Mouse (Mus musculus): ENCODE data around the gene Traf3ip1.

The Traf3ip1 gene

GRCm38 (mm10) chr1:91533961-91534723, 39.7 kb downstream of the Traf3ip1 start:
- no peak for DNase-seq (ENCODE audit: low spot score in 2 of 2)

- DNase-seq (ENCODE audit: low spot score in 2 of 2), result no peak
Measured at GRCm38 (mm10) chr1:91537786-91538569, 43.5 kb downstream of the Traf3ip1 start.

GRCm38 (mm10) chr1:91538570-91538929, 44.1 kb downstream of the Traf3ip1 start:
- DNase-seq (ENCODE audit: low spot score in 2 of 2), result no peak

GRCm38 (mm10) chr1:91539246-91539645, 44.8 kb downstream of the Traf3ip1 start:
- no peak for DNase-seq (ENCODE audit: low spot score in 2 of 2)

GRCm38 (mm10) chr1:91539704-91540270, 45.3 kb downstream of the Traf3ip1 start:
- no peak for DNase-seq (ENCODE audit: low spot score in 2 of 2)

- DNase-seq (ENCODE audit: low spot score in 2 of 2), result peak; percentile 92
Measured at GRCm38 (mm10) chr1:91540271-91540826, 45.9 kb downstream of the Traf3ip1 start, which contains the start of gene Asb1. TSS of gene Asb1 (plus strand) at chr1:91540544.

- DNase-seq (ENCODE audit: low spot score in 2 of 2), result no peak
Measured at GRCm38 (mm10) chr1:91541042-91541592, 46.7 kb downstream of the Traf3ip1 start.

- DNase-seq (ENCODE audit: low spot score in 2 of 2), result no peak
Measured at GRCm38 (mm10) chr1:91543974-91544373, 49.5 kb downstream of the Traf3ip1 start.

GRCm38 (mm10) chr1:91545226-91545625, 50.8 kb downstream of the Traf3ip1 start:
- DNase-seq (ENCODE audit: low spot score in 2 of 2), result no peak

GRCm38 (mm10) chr1:91547567-91547966, 53.1 kb downstream of the Traf3ip1 start:
- DNase-seq (ENCODE audit: low spot score in 2 of 2), result no peak

- DNase-seq (ENCODE audit: low spot score in 2 of 2), result no peak
Measured at GRCm38 (mm10) chr1:91549073-91549472, 54.6 kb downstream of the Traf3ip1 start.

GRCm38 (mm10) chr1:91557099-91557498, 62.7 kb downstream of the Traf3ip1 start:
- DNase-seq (ENCODE audit: low spot score in 2 of 2), result no peak

GRCm38 (mm10) chr1:91561226-91561625, 66.8 kb downstream of the Traf3ip1 start:
- no peak for DNase-seq (ENCODE audit: low spot score in 2 of 2)

- DNase-seq (ENCODE audit: low spot score in 2 of 2), result no peak
Measured at GRCm38 (mm10) chr1:91562977-91563590, 68.6 kb downstream of the Traf3ip1 start.

GRCm38 (mm10) chr1:91564004-91564403, 69.6 kb downstream of the Traf3ip1 start:
- no peak for DNase-seq (ENCODE audit: low spot score in 2 of 2)

GRCm38 (mm10) chr1:91564598-91564997, 70.2 kb downstream of the Traf3ip1 start:
- no peak for DNase-seq (ENCODE audit: low spot score in 2 of 2)

GRCm38 (mm10) chr1:91567269-91567668, 72.8 kb downstream of the Traf3ip1 start:
- DNase-seq (ENCODE audit: low spot score in 2 of 2), result no peak

GRCm38 (mm10) chr1:91572458-91572857, 78.0 kb downstream of the Traf3ip1 start:
- DNase-seq (ENCODE audit: low spot score in 2 of 2), result no peak

- DNase-seq (ENCODE audit: low spot score in 2 of 2), result peak in 1 of 2 experiments; percentile 34
Measured at GRCm38 (mm10) chr1:91574208-91574607, 79.8 kb downstream of the Traf3ip1 start.

GRCm38 (mm10) chr1:91577883-91578517, 83.6 kb downstream of the Traf3ip1 start:
- DNase-seq (ENCODE audit: low spot score in 2 of 2), result no peak

Data from urinary bladder, postnatal 4 days (tissue).